Mouse (Mus musculus): ENCODE data around the gene Drap1. TPM values are rescaled to one million over a fixed set of nuclear protein-coding genes. Genes with fewer than 3 reads are reported as not detected.

The Drap1 gene
- polyA plus RNA-seq, 1 experiment = 59.6 TPM

GRCm38 (mm10) chr19:5457746-5458442, 33.1 kb upstream of the Drap1 start, which contains the start of gene Ccdc85b:
Gene Ccdc85b (minus strand): TSS chr19:5457894.
- 7% methylated on average over 14 of the region's 14 CpGs for WGBS
- Histone ChIP-seq H3K36me3 (ENCODE audit: control insufficient read depth, insufficient read depth, low read length) (peaks cover 2% of the 10 kb centered on the region), H3K4me3 (ENCODE audit: extremely low read depth, insufficient read depth, insufficient read length) (peak within 1 kb of the TSS; percentile 98), H3K27me3 (ENCODE audit: control insufficient read depth, insufficient read depth, low read length) (no peaks in the 10 kb centered on the region), H3K27ac (ENCODE audit: insufficient read depth, low read length) (peak within 1 kb of the TSS; percentile 95), H3K4me1 (ENCODE audit: control insufficient read depth, insufficient read depth, insufficient read length) (peaks cover 14% of the 10 kb centered on the region)
- no peak for DNase-seq (ENCODE audit: low read depth in 1 of 2, low spot score in 2 of 2)
- no peak for TF ChIP-seq CTCF (IDR thresholded peaks at IDR 0.05; ENCODE audit: extremely low read depth, insufficient read depth, insufficient read length, insufficient replicate concordance)
- no peak for TF ChIP-seq POLR2A (IDR thresholded peaks at IDR 0.05; ENCODE audit: low read depth, low read length)

DNA sequence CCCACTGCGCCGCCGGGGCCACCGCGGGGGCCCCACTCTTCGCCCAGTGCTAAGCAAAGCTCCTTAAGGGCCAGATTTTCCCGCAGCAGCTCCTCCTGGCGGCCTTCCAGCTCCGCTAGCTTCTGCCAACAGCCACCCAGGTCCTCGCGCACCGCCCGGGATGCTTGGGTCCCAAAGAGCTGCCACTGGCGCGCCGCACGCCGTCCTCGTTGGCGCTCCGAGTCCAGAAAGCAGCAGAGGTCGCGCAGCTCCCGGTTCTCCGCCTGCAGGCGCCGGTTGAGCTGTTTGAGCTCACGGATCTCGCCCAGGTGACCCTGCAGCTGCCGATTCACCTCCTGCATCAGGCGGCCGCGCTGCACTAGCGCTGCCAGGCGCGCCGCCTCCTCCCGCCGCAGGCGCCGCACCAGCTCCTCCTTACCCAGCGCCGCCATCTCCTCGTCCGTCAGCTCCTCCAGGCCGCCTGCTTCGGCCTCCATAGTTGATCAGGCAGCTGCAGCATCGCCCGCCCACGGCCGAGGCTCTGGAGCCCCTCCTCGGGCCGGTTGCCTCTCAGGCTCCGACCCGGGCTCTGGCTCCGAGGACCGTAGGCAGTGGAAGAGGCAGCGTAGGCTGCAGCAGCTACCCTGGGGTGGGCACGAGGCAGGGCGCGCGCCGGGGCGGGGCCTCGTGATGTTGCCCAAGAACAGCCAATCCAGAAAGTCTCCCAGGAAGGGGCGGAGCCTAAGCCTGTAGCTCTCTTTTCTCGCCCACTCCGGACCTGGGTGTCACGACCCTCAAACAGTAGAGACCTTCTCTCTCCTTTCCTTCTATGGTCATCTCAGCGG, 32.4 kb upstream of the Drap1 start:
- H3K36me3 ChIP-seq (ENCODE audit: control insufficient read depth, insufficient read depth, low read length) = no peaks in the 10 kb centered on the region; the same call in 1 of the 2 replicates
- peaks cover 14% of the 10 kb centered on the region for H3K4me1 ChIP-seq (ENCODE audit: control insufficient read depth, insufficient read depth, insufficient read length)
- H3K27ac ChIP-seq (ENCODE audit: insufficient read depth, low read length) = peak overlapping the region; percentile 95
- under 1% methylated on average over 68 of the region's 70 CpGs for WGBS
- peak; percentile 78 to 92 for DNase-seq (ENCODE audit: low read depth in 1 of 2, low spot score in 2 of 2)
- H3K27me3 ChIP-seq (ENCODE audit: control insufficient read depth, insufficient read depth, low read length) = no peaks in the 10 kb centered on the region
- H3K4me3 ChIP-seq (ENCODE audit: extremely low read depth, insufficient read depth, insufficient read length) = peak overlapping the region; percentile 98
- TF ChIP-seq CTCF (IDR thresholded peaks at IDR 0.05; ENCODE audit: extremely low read depth, insufficient read depth, insufficient read length, insufficient replicate concordance) (no peak), POLR2A (IDR thresholded peaks at IDR 0.05; ENCODE audit: low read depth, low read length) (peak; percentile 75)

DNA sequence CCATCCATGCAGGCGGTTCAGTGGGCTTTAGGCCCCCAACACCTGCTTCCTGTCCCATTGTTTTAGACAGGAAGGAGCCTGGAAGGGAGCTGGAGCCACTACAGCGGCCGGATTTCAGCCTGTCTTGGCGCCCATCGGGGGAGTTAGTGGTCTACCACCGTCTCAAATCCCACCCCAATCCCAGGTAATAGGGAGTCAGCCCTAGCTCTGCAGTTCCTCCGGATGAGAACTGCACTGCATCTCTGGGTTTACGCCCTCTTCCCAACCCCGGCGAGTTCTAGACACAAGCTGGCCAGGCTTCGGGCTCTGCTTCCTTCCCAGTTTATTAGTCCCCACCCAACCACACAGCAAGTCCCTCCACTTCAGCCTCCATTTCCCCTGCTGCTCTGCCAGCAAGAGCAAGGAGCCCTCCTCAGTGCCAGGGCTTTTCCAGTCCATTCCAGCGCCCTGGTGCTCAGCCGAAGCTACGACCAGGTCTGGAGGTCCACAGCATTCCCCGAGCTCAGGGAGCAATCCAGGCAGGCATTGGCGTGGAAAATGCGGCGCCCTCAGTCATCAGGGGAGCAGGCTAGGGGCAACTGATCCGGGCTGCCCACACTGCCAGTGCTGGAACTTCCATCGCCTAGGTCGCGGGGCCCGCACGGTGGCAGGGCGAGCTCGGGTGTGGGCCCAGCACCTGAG, 31.6 kb upstream of the Drap1 start:
- H3K4me1 ChIP-seq (ENCODE audit: control insufficient read depth, insufficient read depth, insufficient read length) = peaks cover 14% of the 10 kb centered on the region
- TF ChIP-seq CTCF (IDR thresholded peaks at IDR 0.05; ENCODE audit: extremely low read depth, insufficient read depth, insufficient read length, insufficient replicate concordance) (no peak), POLR2A (IDR thresholded peaks at IDR 0.05; ENCODE audit: low read depth, low read length) (no peak)
- H3K36me3 ChIP-seq (ENCODE audit: control insufficient read depth, insufficient read depth, low read length) = no peaks in the 10 kb centered on the region; the same call in 1 of the 2 replicates
- H3K4me3 ChIP-seq (ENCODE audit: extremely low read depth, insufficient read depth, insufficient read length) = peak overlapping the region; percentile 98
- no peaks in the 10 kb centered on the region for H3K27me3 ChIP-seq (ENCODE audit: control insufficient read depth, insufficient read depth, low read length)
- no peak for DNase-seq (ENCODE audit: low read depth in 1 of 2, low spot score in 2 of 2)
- peak overlapping the region; percentile 95 for H3K27ac ChIP-seq (ENCODE audit: insufficient read depth, low read length)
- WGBS = 4% methylated on average over 26 of the region's 26 CpGs

DNA sequence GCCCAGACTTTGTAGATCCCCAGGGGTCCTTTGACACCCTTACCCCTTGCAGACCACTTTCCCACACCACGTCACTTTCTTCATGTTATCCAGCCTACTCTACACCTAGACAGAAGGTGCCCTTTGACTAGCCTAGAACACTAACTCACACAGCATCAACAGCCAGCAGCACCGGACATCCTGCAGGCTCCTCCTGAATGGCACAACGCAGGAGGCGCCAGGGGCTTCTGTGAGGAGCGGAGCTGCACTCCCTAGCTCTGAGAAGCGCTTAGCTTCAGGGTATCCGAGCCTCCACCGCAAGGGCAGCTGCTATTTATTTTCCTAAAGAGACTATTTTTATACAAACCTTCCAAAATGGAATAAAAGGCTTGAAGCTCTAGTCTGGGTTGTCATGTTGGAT, 30.8 kb upstream of the Drap1 start:
- no peak for TF ChIP-seq POLR2A (IDR thresholded peaks at IDR 0.05; ENCODE audit: low read depth, low read length)
- no peak for TF ChIP-seq CTCF (IDR thresholded peaks at IDR 0.05; ENCODE audit: extremely low read depth, insufficient read depth, insufficient read length, insufficient replicate concordance)
- no peak for DNase-seq (ENCODE audit: low read depth in 1 of 2, low spot score in 2 of 2)
- Histone ChIP-seq H3K27ac (ENCODE audit: insufficient read depth, low read length) (no peak overlapping the region), H3K27me3 (ENCODE audit: control insufficient read depth, insufficient read depth, low read length) (no peaks in the 10 kb centered on the region), H3K4me3 (ENCODE audit: extremely low read depth, insufficient read depth, insufficient read length) (no peak overlapping the region), H3K36me3 (ENCODE audit: control insufficient read depth, insufficient read depth, low read length) (no peaks in the 10 kb centered on the region; the same call in 1 of the 2 replicates), H3K4me1 (ENCODE audit: control insufficient read depth, insufficient read depth, insufficient read length) (peaks cover 14% of the 10 kb centered on the region)
- 86% methylated on average over 8 of the region's 8 CpGs for WGBS

DNA sequence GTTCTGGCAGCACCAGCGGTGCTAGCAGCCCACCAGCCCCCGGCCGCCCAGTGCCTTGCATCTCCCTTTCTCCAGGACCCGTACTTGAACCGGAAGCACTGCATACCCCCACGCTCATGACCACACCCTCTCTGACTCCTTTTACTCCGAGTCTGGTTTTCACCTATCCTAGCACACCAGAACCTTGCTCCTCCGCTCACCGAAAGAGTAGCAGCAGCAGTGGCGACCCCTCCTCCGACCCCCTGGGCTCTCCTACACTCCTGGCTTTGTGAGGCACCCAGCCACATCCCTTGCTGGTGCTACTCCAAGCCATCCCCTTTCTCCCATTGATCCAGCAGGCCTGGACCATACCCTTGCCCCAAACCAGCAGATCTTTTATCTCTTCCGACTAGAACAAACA, 30.3 kb upstream of the Drap1 start:
- no peak overlapping the region for H3K4me3 ChIP-seq (ENCODE audit: extremely low read depth, insufficient read depth, insufficient read length)
- 91% methylated on average over 12 of the region's 12 CpGs for WGBS

GRCm38 (mm10) chr19:5451766-5452165, 27.0 kb upstream of the Drap1 start:
- H3K4me1 ChIP-seq (ENCODE audit: control insufficient read depth, insufficient read depth, insufficient read length) = peaks cover 25% of the 10 kb centered on the region
- no peak for DNase-seq (ENCODE audit: low read depth in 1 of 2, low spot score in 2 of 2)

More for the DNA sequence above, 30.3 kb upstream of the Drap1 start:
- no peaks in the 10 kb centered on the region; the same call in 1 of the 2 replicates for H3K36me3 ChIP-seq (ENCODE audit: control insufficient read depth, insufficient read depth, low read length)
- TF ChIP-seq POLR2A (IDR thresholded peaks at IDR 0.05; ENCODE audit: low read depth, low read length) (no peak), CTCF (IDR thresholded peaks at IDR 0.05; ENCODE audit: extremely low read depth, insufficient read depth, insufficient read length, insufficient replicate concordance) (no peak)
- H3K27me3 ChIP-seq (ENCODE audit: control insufficient read depth, insufficient read depth, low read length) = no peaks in the 10 kb centered on the region
- DNase-seq (ENCODE audit: low read depth in 1 of 2, low spot score in 2 of 2) = no peak
- H3K27ac ChIP-seq (ENCODE audit: insufficient read depth, low read length) = no peak overlapping the region
- peaks cover 14% of the 10 kb centered on the region for H3K4me1 ChIP-seq (ENCODE audit: control insufficient read depth, insufficient read depth, insufficient read length)

More at GRCm38 (mm10) chr19:5451766-5452165, 27.0 kb upstream of the Drap1 start:
- TF ChIP-seq CTCF (IDR thresholded peaks at IDR 0.05; ENCODE audit: extremely low read depth, insufficient read depth, insufficient read length, insufficient replicate concordance) (no peak), POLR2A (IDR thresholded peaks at IDR 0.05; ENCODE audit: low read depth, low read length) (no peak)
- no peak overlapping the region for H3K27ac ChIP-seq (ENCODE audit: insufficient read depth, low read length)
- no peaks in the 10 kb centered on the region; the same call in 1 of the 2 replicates for H3K36me3 ChIP-seq (ENCODE audit: control insufficient read depth, insufficient read depth, low read length)
- H3K27me3 ChIP-seq (ENCODE audit: control insufficient read depth, insufficient read depth, low read length) = peaks cover 8% of the 10 kb centered on the region
- WGBS = 70% methylated on average over 6 of the region's 6 CpGs
- no peak overlapping the region for H3K4me3 ChIP-seq (ENCODE audit: extremely low read depth, insufficient read depth, insufficient read length)

Measured in spleen, adult 2 months (tissue).